ENCODE assay signal across 14 mouse cellular contexts in genomic region chr2:93649243-93649870, GRCm38 (mm10). TPM values are rescaled to one million over a fixed set of nuclear protein-coding genes. Genes with fewer than 3 reads are reported as not detected.
DNase-seq lines count a peak whose midpoint lies in the region; ATAC-seq and TF ChIP-seq lines count a peak whose summit lies in the region.
"Had no signal": no experiment of that assay in that cellular context is flagged by ENCODE, and none has a peak within 500 bp of the region (broad histone marks: within the 10 kb centered on the region; RNA-seq: fewer than 3 reads in every experiment).

No protein-coding gene starts in this region.

- DNase-seq in limb, embryonic 11.5 days (ENCODE audit: low spot score), result no peak
- no peak for DNase-seq in limb, embryonic 10.5 days (ENCODE audit: low spot score)
- DNase-seq in embryonic facial prominence, embryonic 14.5 days (ENCODE audit: low spot score), result peak; percentile 63
- DNase-seq in forebrain, postnatal 0 days, result no peak
- peak; percentile 16 to 32 for DNase-seq in right cerebral cortex, postnatal 36 days (ENCODE audit: low spot score in 2 of 2)
- DNase-seq in lung, postnatal 10 days, result no peak
- DNase-seq: adrenal gland, postnatal 14 days; embryo, embryonic 11 days; liver, embryonic 13.5 days; thymus, postnatal 4 days had no signal

- WGBS in limb, embryonic 11.5 days, result 32% methylated on average over 4 of the region's 4 CpGs
- 37% methylated on average over 4 of the region's 4 CpGs for WGBS in limb, embryonic 10.5 days
- 26% methylated on average over 4 of the region's 4 CpGs for WGBS in embryonic facial prominence, embryonic 14.5 days
- WGBS in forebrain, postnatal 0 days, result 22% methylated on average over 4 of the region's 4 CpGs

- H3K27ac ChIP-seq in limb, embryonic 11.5 days (replicated peaks; ENCODE audit: low read depth, low read length), result no peak overlapping the region
- H3K27ac ChIP-seq in limb, embryonic 10.5 days, result no peak overlapping the region; the same call in 1 of the 2 replicates
- peak overlapping the region; percentile 100 for H3K27ac ChIP-seq in embryonic facial prominence, embryonic 14.5 days (replicated peaks; ENCODE audit: low read depth, low read length)
- H3K27ac ChIP-seq in forebrain, postnatal 0 days (ENCODE audit: low read depth, low read length), result no peak overlapping the region
- H3K27ac ChIP-seq: heart, embryonic 10.5 days; liver, embryonic 13.5 days; macrophage had no signal

- H3K4me2 ChIP-seq in limb, embryonic 11.5 days (ENCODE audit: low read depth, severe bottlenecking), result no peak overlapping the region
- H3K4me2 ChIP-seq in embryonic facial prominence, embryonic 14.5 days (ENCODE audit: low read depth, low read length), result peak overlapping the region; percentile 75
- no peak overlapping the region for H3K4me2 ChIP-seq in forebrain, postnatal 0 days (ENCODE audit: low read depth)
- H3K4me2 ChIP-seq: liver, embryonic 13.5 days had no signal

- 0 out of 2 replicates have a peak overlapping the region, but pooled peaks have one; percentile 14 for H3K9ac ChIP-seq in limb, embryonic 11.5 days (ENCODE audit: low read length)
- peak overlapping the region; percentile 99; the same call in 1 of the 2 replicates for H3K9ac ChIP-seq in embryonic facial prominence, embryonic 14.5 days (ENCODE audit: low read depth, low read length)
- no peak overlapping the region for H3K9ac ChIP-seq in forebrain, postnatal 0 days
- H3K9ac ChIP-seq: liver, embryonic 13.5 days had no signal

- H3K9me3 ChIP-seq in limb, embryonic 11.5 days (ENCODE audit: control insufficient read depth, low read length), result no peaks in the 10 kb centered on the region
- no peaks in the 10 kb centered on the region for H3K9me3 ChIP-seq in limb, embryonic 10.5 days (replicated peaks)
- H3K9me3 ChIP-seq in embryonic facial prominence, embryonic 14.5 days (ENCODE audit: control insufficient read depth, low read length), result no peaks in the 10 kb centered on the region
- H3K9me3 ChIP-seq in forebrain, postnatal 0 days (ENCODE audit: low read length), result no peaks in the 10 kb centered on the region
- H3K9me3 ChIP-seq: heart, embryonic 10.5 days; liver, embryonic 13.5 days had no signal

- H3K36me3 ChIP-seq in limb, embryonic 11.5 days (ENCODE audit: control insufficient read depth, insufficient read depth, low read length), result no peaks in the 10 kb centered on the region; the same call in 1 of the 2 replicates
- peaks cover 28% of the 10 kb centered on the region for H3K36me3 ChIP-seq in limb, embryonic 10.5 days
- H3K36me3 ChIP-seq in embryonic facial prominence, embryonic 14.5 days (ENCODE audit: control insufficient read depth, insufficient read depth, low read length), result peaks cover 12% of the 10 kb centered on the region; the same call in 1 of the 2 replicates
- H3K36me3 ChIP-seq in forebrain, postnatal 0 days (ENCODE audit: insufficient read depth), result no peaks in the 10 kb centered on the region
- H3K36me3 ChIP-seq: heart, embryonic 10.5 days; liver, embryonic 13.5 days had no signal

- H3K4me3 ChIP-seq in limb, embryonic 11.5 days (ENCODE audit: low read depth, low read length), result no peak overlapping the region
- H3K4me3 ChIP-seq in limb, embryonic 10.5 days, result no peak overlapping the region
- H3K4me3 ChIP-seq in embryonic facial prominence, embryonic 14.5 days (ENCODE audit: low read depth, low read length), result peak overlapping the region; percentile 82
- H3K4me3 ChIP-seq in forebrain, postnatal 0 days (ENCODE audit: low read depth, low read length), result no peak overlapping the region
- H3K4me3 ChIP-seq: heart, embryonic 10.5 days; liver, embryonic 13.5 days had no signal

- no peak for ATAC-seq in limb, embryonic 11.5 days (ENCODE audit: insufficient number of reproducible peaks, low FRiP score, low TSS enrichment, low read depth)
- ATAC-seq in embryonic facial prominence, embryonic 14.5 days (ENCODE audit: low read depth), result peak; percentile 50
- peak; percentile 37 for ATAC-seq in forebrain, postnatal 0 days
- no peak for ATAC-seq in inflammation-experienced regulatory T-cells, adult 6 months

- TF ChIP-seq CTCF in forebrain, postnatal 0 days (IDR thresholded peaks at IDR 0.05; ENCODE audit: low read depth), result no peak

- H3K27me3 ChIP-seq in limb, embryonic 11.5 days (ENCODE audit: control insufficient read depth, insufficient read depth, low read length), result peaks cover 44% of the 10 kb centered on the region
- H3K27me3 ChIP-seq in limb, embryonic 10.5 days (ENCODE audit: low read depth, poor library complexity, severe bottlenecking), result peaks cover 95% of the 10 kb centered on the region
- H3K27me3 ChIP-seq in embryonic facial prominence, embryonic 14.5 days (replicated peaks; ENCODE audit: control insufficient read depth, insufficient read depth, low read length), result peaks cover 39% of the 10 kb centered on the region
- peaks cover 36% of the 10 kb centered on the region for H3K27me3 ChIP-seq in forebrain, postnatal 0 days (ENCODE audit: insufficient read depth, low read length)

- H3K4me1 ChIP-seq in limb, embryonic 11.5 days (ENCODE audit: control insufficient read depth, insufficient read depth, low read length), result peaks cover 26% of the 10 kb centered on the region
- peaks cover 53% of the 10 kb centered on the region for H3K4me1 ChIP-seq in limb, embryonic 10.5 days
- H3K4me1 ChIP-seq in embryonic facial prominence, embryonic 14.5 days (ENCODE audit: control insufficient read depth, insufficient read depth, low read length), result peaks cover 24% of the 10 kb centered on the region
- no peaks in the 10 kb centered on the region for H3K4me1 ChIP-seq in forebrain, postnatal 0 days (ENCODE audit: insufficient read depth)

RNA-seq across cellular contexts. Expression of gene Alx4, which starts 7.2 kb away (rescaled TPM):
- polyA plus RNA-seq in limb, embryonic 11.5 days (2014; fragmentation: Nextera tagmentation; extraction: Ambion mirVana), result 7.9 and 10.0 TPM in 2 replicates
- 12.5 and 14.8 TPM in 2 replicates for polyA plus RNA-seq in limb, embryonic 10.5 days (2016; fragmentation: Nextera tagmentation; extraction: Ambion mirVana)
- 8.4 and 9.0 TPM in 2 replicates for polyA plus RNA-seq in embryonic facial prominence, embryonic 14.5 days (2014; fragmentation: Nextera tagmentation; extraction: Ambion mirVana)
- 2.6 and 4.2 TPM in 2 replicates for total RNA-seq in forebrain, postnatal 0 days (2014; rRNA removed)
- polyA plus RNA-seq in forebrain, postnatal 0 days (2015; fragmentation: Nextera tagmentation; extraction: Ambion mirVana), result 0.58 and 0.72 TPM in 2 replicates
- under 1 TPM in 1 of 3 experiments, not detected in 2; 0.08 TPM for polyA plus RNA-seq in inflammation-experienced regulatory T-cells, adult 6 months (2017; shearing (Covaris generic))
- total RNA-seq: CH12.LX had no signal
- polyA plus RNA-seq: macrophage had no signal

Comparison
In these comparisons a context has a peak if more than half of its experiments do, and no peak if none do; other contexts are left out.
1. ATAC-seq: peak in embryonic facial prominence, embryonic 14.5 days (single experiment) and forebrain, postnatal 0 days (single experiment); none in limb, embryonic 11.5 days (single experiment) and inflammation-experienced regulatory T-cells, adult 6 months (single experiment).
2. DNase-seq: peak in embryonic facial prominence, embryonic 14.5 days (single experiment) and right cerebral cortex, postnatal 36 days (2 of 2); none in limb, embryonic 11.5 days (single experiment), limb, embryonic 10.5 days (single experiment), forebrain, postnatal 0 days (single experiment) and lung, postnatal 10 days (single experiment).